Mouse (Mus musculus): ENCODE measurements around the gene Ctse.

Gene Ctse

GRCm38 (mm10) chr1:131655601-131656000 lies 17.5 kb downstream of the Ctse start:
- no peak for DNase-seq

GRCm38 (mm10) chr1:131657945-131658354 lies 19.8 kb downstream of the Ctse start:
- DNase-seq = peak; percentile 96

GRCm38 (mm10) chr1:131659512-131660085 lies 21.5 kb downstream of the Ctse start:
- DNase-seq = no peak

- DNase-seq = no peak
Measured at GRCm38 (mm10) chr1:131660266-131660665, 22.2 kb downstream of the Ctse start.

- no peak for DNase-seq
Measured at GRCm38 (mm10) chr1:131660716-131661472, 22.8 kb downstream of the Ctse start.

GRCm38 (mm10) chr1:131661749-131662148 lies 23.6 kb downstream of the Ctse start:
- DNase-seq = no peak

- DNase-seq = no peak
Measured at GRCm38 (mm10) chr1:131663286-131663995, 25.3 kb downstream of the Ctse start.

- DNase-seq = no peak
Measured at GRCm38 (mm10) chr1:131664136-131664535, 26.0 kb downstream of the Ctse start.

- DNase-seq = no peak
Measured at GRCm38 (mm10) chr1:131665886-131666285, 27.8 kb downstream of the Ctse start.

GRCm38 (mm10) chr1:131671113-131671512 lies 33.0 kb downstream of the Ctse start:
- DNase-seq = no peak

- peak; percentile 36 for DNase-seq
Measured at GRCm38 (mm10) chr1:131672361-131672760, 34.3 kb downstream of the Ctse start.

- DNase-seq = peak; percentile 16
Measured at GRCm38 (mm10) chr1:131679644-131680043, 41.5 kb downstream of the Ctse start.

GRCm38 (mm10) chr1:131687739-131688138 lies 49.6 kb downstream of the Ctse start:
- no peak for DNase-seq

GRCm38 (mm10) chr1:131688475-131688874 lies 50.4 kb downstream of the Ctse start, which contains the start of gene Rab7b:
Gene Rab7b (plus strand): TSS chr1:131688695.
- DNase-seq = peak; percentile 81

- no peak for DNase-seq
Measured at GRCm38 (mm10) chr1:131689016-131689415, 50.9 kb downstream of the Ctse start.

- DNase-seq = no peak
Measured at GRCm38 (mm10) chr1:131689899-131690298, 51.8 kb downstream of the Ctse start.

- DNase-seq = peak; percentile 80
Measured at GRCm38 (mm10) chr1:131690435-131690834, 52.3 kb downstream of the Ctse start.

- peak; percentile 47 for DNase-seq
Measured at GRCm38 (mm10) chr1:131691356-131691755, 53.2 kb downstream of the Ctse start.

- DNase-seq = no peak
Measured at GRCm38 (mm10) chr1:131695308-131695707, 57.2 kb downstream of the Ctse start.

- DNase-seq = no peak
Measured at GRCm38 (mm10) chr1:131696325-131696724, 58.2 kb downstream of the Ctse start.

GRCm38 (mm10) chr1:131698770-131699169 lies 60.7 kb downstream of the Ctse start:
- DNase-seq = no peak

GRCm38 (mm10) chr1:131699642-131700041 lies 61.5 kb downstream of the Ctse start:
- DNase-seq = no peak

GRCm38 (mm10) chr1:131700447-131700846 lies 62.3 kb downstream of the Ctse start:
- no peak for DNase-seq

GRCm38 (mm10) chr1:131701391-131701790 lies 63.3 kb downstream of the Ctse start:
- DNase-seq = no peak
